Mouse (Mus musculus) kidney, adult 11 months (tissue): Measurements from ENCODE around the gene Gm21961.
"Not testable (repeated sequence)": the region's sequence is repeated elsewhere in the genome, so short reads cannot be mapped to it uniquely, and the experiment has no call there.

ENCODE experiments used
- DNase-seq: peaks from one replicate; pipeline ENCODE4 v3.0.0; 2022

Gm21961 gene

DNA sequence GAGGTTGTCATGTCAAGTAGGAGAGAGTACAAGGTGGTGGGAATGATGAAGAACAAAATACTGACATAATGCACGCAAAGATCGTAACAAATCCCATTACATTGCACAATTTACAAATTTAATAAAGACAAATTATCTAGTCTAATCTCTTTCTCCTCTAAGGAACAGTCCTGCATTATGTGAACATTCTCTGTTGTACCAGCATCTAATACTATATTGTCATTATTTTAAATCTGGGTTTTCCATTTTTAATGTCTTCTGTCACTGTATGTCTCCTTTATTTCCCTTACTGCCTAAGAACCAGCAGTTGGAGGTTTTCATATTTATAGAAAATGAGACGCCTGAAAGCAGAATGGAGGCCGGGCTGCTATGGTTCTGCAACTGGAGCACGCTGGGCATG is at the start of gene Gm21961:
Gene Gm21961, minus strand, starts transcription at position 101 of the 400 bp plus-strand sequence.
- DNase-seq: no peak

GRCm38 (mm10) chr15:65041999-65042398 is 27.3 kb upstream of the Gm21961 start:
- no peak for DNase-seq

DNA sequence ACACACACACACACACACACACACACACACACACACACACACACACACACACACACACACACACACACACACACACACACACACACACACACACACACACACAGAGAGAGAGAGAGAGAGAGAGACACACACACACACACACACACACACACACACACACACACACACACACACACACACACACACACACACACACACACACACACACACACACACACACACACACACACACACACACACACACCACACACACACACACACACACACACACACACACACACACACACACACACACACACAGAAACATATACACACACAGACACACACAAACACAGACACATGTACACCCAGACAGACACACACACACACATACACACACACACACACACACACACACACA is 24.5 kb upstream of the Gm21961 start:
- not testable (repeated sequence) for DNase-seq

GRCm38 (mm10) chr15:65017971-65018370 is 3.3 kb upstream of the Gm21961 start:
- DNase-seq: no peak

GRCm38 (mm10) chr15:65006177-65006576 is 8.5 kb downstream of the Gm21961 start:
- DNase-seq: no peak

DNA sequence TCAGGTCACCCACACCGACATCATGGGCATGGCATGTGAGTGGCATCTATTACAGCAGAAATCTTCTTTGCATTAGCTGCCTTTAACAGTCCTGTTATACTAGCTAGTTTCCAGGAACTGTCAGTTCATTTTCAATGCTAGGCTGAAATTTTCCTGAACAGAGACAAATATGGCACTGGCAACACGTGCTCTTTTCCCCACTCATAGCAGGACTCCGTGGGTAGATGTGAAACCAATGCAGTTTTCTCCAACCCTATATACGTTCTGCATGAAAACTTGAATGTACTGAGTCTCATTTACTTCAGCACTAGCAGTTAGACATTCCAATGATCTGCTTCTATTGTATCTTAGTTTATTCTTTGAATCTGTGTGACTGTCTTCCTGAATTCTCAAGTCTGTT is 20.2 kb downstream of the Gm21961 start:
- DNase-seq: no peak

DNA sequence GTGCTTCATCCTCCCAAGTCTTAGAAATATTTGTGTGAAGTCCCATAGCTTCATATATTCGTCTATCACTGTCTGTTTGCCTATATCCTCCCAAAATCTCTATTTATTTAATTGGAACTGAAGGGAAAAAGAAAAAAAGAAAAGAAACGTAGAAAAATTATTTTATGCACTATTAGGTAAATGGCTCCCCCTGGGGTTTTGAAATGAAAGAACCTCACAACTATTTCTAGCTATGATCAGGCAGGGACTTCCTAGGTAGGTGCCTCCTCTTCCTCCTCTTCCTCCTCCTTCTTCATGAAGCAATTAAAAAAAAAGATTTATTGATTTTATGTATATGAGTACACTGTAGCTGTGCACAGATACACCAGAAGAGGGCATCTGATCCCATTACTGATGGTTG is 34.7 kb downstream of the Gm21961 start:
- no peak for DNase-seq

GRCm38 (mm10) chr15:64976044-64976805 is 38.5 kb downstream of the Gm21961 start:
- DNase-seq: no peak
